Mouse (Mus musculus) heart, embryonic 11.5 days (tissue): ENCODE results near the gene Ptprm. TPM values are rescaled to one million over a fixed set of nuclear protein-coding genes. Genes with fewer than 3 reads are reported as not detected.

Experiments used
- ATAC-seq: fragments of 200-750 bp; cut with Nextera tagmentation; replicated peaks from 2 replicates; pipeline ENCODE4 v1.8.0; 2017; ENCODE audit warnings: moderate library complexity; ENCODE audit not compliant: insufficient number of reproducible peaks, low FRiP score, low TSS enrichment
- H3K27ac ChIP-seq: fragments of 300-500 bp; sonication (generic); 2 replicates; pipeline ENCODE4 v1.5.1; 2014; ENCODE audit warnings: mild to moderate bottlenecking, low read depth, low read length
- H3K27me3 ChIP-seq: fragments of 300-500 bp; sonication (generic); 2 replicates; pipeline ENCODE4 v1.6.1; 2014; ENCODE audit warnings: mild to moderate bottlenecking, low read length, mixed read lengths; ENCODE audit not compliant: control insufficient read depth, insufficient read depth
- H3K36me3 ChIP-seq: fragments of 300-500 bp; sonication (generic); 2 replicates; pipeline ENCODE4 v1.6.1; 2014; ENCODE audit warnings: mild to moderate bottlenecking, low read length, moderate library complexity, mixed read lengths; ENCODE audit not compliant: control insufficient read depth, insufficient read depth
- H3K4me1 ChIP-seq: fragments of 300-500 bp; sonication (generic); 2 replicates; pipeline ENCODE4 v1.6.1; 2014; ENCODE audit warnings: low read length; ENCODE audit not compliant: control insufficient read depth, insufficient read depth
- H3K4me2 ChIP-seq: fragments of 300-500 bp; sonication (generic); 2 replicates; pipeline ENCODE4 v1.6.1; 2014; ENCODE audit warnings: mild to moderate bottlenecking, moderate library complexity
- H3K4me3 ChIP-seq: fragments of 300-500 bp; sonication (generic); 2 replicates; pipeline ENCODE4 v1.5.1; 2014; ENCODE audit warnings: low read depth, low read length
- H3K9ac ChIP-seq: fragments of 300-500 bp; sonication (generic); 2 replicates; pipeline ENCODE4 v1.6.1; 2014; ENCODE audit warnings: mild to moderate bottlenecking, low read depth, low read length, moderate library complexity
- H3K9me3 ChIP-seq: fragments of 300-500 bp; sonication (generic); replicated peaks from 2 replicates; pipeline ENCODE4 v1.6.1; 2016; ENCODE audit warnings: low read length; ENCODE audit not compliant: control insufficient read depth
- WGBS: fragments of 180-500 bp; shearing (Covaris S2); extraction: QIAGEN DNeasy Blood & Tissue Kit; methylation state at CpG from one replicate; pipeline ENCODE4 v1.1.7; 2014; ENCODE audit not compliant: insufficient replicate concordance; 5-methylcytosine and 5-hydroxymethylcytosine counted together
- polyA plus RNA-seq: library from polyadenylated mRNA; unstranded; fragments of >200 nt; fragmentation: Nextera tagmentation; extraction: Ambion mirVana; gene quantifications from 2 replicates; pipeline ENCODE4 v1.2.1, GENCODE M21; 2014

Ptprm gene
- polyA plus RNA-seq, 1 experiment from 2014 or later: 15.9 TPM

- Histone ChIP-seq H3K9ac (no peak overlapping the region), H3K9me3 (no peaks in the 10 kb centered on the region), H3K4me3 (no peak overlapping the region), H3K4me2 (no peak overlapping the region), H3K36me3 (no peaks in the 10 kb centered on the region), H3K27me3 (no peaks in the 10 kb centered on the region), H3K27ac (no peak overlapping the region), H3K4me1 (no peaks in the 10 kb centered on the region)
- WGBS: 84% methylated on average over 9 of the region's 9 CpGs
- no peak for ATAC-seq
Measured at GRCm38 (mm10) chr17:67008137-67008536, 346.1 kb downstream of the Ptprm start.

DNA sequence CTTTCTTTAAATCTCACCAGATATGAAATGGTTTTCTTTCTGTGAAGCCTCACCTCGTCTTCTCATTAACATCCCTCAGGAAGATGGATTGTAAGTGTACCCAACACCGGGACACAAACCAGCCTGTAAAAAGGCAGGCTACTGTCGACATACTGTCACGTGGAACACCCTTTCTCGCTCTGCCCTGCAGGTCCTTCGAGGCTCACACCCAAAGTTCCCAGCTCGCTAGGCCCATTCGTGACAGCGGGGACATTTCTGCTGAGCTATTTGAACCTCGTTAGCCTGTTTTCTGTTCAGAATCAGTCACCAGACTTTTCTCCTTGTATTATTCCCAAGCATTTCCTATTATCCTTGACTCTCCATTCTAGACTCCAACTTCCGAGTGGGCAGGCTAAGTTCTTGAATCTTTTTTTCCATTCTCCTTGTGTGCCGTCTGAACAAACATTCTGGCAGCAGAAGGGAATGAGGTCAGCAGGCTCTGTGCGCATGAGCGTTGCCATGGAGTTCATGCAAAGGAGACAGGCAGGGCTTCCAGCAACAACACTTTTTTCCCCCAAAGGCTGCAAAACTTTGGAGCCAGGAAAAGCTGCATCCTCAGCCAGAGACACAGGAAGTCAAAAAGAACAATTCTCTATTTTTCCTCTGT, 347.4 kb downstream of the Ptprm start:
- Histone ChIP-seq H3K4me1 (no peaks in the 10 kb centered on the region), H3K9ac (no peak overlapping the region), H3K4me2 (no peak overlapping the region), H3K9me3 (no peaks in the 10 kb centered on the region), H3K27me3 (no peaks in the 10 kb centered on the region), H3K4me3 (no peak overlapping the region), H3K27ac (no peak overlapping the region), H3K36me3 (no peaks in the 10 kb centered on the region)
- no peak for ATAC-seq
- WGBS: 71% methylated on average over 14 of the region's 14 CpGs

DNA sequence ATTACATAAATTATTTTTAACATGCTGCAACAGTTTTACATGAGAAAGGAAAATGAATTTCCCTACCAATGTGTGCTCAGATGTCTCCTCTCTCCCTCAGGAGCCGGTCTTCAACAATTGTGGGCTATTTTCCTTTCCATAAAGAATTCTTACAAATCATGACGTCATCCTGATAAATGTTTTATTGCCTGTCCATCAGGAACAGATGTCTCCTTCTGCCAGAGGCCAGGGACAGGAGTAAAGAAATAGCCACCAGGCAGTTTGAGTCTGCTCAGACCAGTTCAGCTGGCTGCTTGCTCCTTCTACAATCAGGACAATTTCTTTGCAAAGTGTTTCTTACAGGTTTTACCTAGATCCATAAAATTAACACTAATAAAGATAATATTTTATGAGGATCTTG, 357.4 kb downstream of the Ptprm start:
- Histone ChIP-seq H3K4me3 (no peak overlapping the region), H3K4me1 (no peaks in the 10 kb centered on the region), H3K9me3 (peaks cover 4% of the 10 kb centered on the region), H3K27me3 (no peaks in the 10 kb centered on the region), H3K27ac (no peak overlapping the region), H3K9ac (no peak overlapping the region), H3K4me2 (no peak overlapping the region), H3K36me3 (peaks cover 2% of the 10 kb centered on the region; the same call in 1 of the 2 replicates)
- 55% methylated on average over 2 of the region's 2 CpGs for WGBS
- ATAC-seq: no peak

DNA sequence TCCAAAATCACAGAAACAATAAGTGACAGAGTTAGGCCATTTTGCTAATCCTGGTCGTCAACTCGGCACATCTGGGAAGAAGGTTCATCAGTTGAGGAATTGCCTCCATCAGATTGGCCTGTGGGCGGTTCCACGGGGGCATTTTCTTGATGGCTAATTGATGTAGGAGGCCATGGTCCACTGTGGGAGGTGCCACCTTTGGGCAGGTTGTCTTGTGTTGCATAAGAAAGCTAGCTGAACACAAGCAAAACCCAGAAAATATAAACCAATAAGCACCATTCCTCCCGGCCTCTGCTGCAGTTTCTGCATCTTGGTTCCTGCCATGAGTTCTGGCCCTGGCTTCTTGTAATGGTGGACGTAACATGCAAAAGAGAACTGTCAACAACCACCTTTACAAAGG, 358.2 kb downstream of the Ptprm start:
- Histone ChIP-seq H3K4me3 (no peak overlapping the region), H3K9me3 (peaks cover 4% of the 10 kb centered on the region), H3K27ac (no peak overlapping the region), H3K27me3 (no peaks in the 10 kb centered on the region), H3K4me2 (no peak overlapping the region), H3K9ac (no peak overlapping the region), H3K36me3 (peaks cover 2% of the 10 kb centered on the region; the same call in 1 of the 2 replicates), H3K4me1 (no peaks in the 10 kb centered on the region)
- 85% methylated on average over 6 of the region's 6 CpGs for WGBS
- ATAC-seq: no peak

DNA sequence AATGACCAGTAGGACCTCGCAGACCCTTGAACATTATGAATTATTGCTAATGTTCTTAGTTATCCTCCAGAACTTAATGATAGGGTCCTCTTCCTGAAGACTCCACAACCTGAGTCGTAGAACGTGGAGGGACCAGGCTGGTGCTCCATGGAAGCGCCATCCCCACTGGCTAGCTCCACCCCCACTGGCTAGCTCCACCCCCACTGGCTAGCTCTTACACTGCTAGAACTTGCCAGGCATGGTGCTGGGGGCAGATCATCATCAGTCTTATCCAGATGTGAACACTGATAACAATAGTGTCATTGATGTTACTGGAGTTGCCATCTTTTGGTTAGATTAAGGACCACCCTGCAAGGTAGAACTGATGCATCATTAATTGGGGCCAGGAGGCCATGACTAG, 362.4 kb downstream of the Ptprm start:
- Histone ChIP-seq H3K4me2 (no peak overlapping the region), H3K27ac (no peak overlapping the region), H3K27me3 (no peaks in the 10 kb centered on the region), H3K9me3 (no peaks in the 10 kb centered on the region), H3K4me1 (no peaks in the 10 kb centered on the region), H3K36me3 (no peaks in the 10 kb centered on the region), H3K4me3 (no peak overlapping the region), H3K9ac (no peak overlapping the region)
- no peak for ATAC-seq
- WGBS: 85% methylated on average over 4 of the region's 4 CpGs

- Histone ChIP-seq H3K36me3 (no peaks in the 10 kb centered on the region), H3K4me1 (no peaks in the 10 kb centered on the region), H3K4me3 (no peak overlapping the region), H3K4me2 (no peak overlapping the region), H3K9ac (no peak overlapping the region), H3K27ac (no peak overlapping the region), H3K9me3 (no peaks in the 10 kb centered on the region), H3K27me3 (no peaks in the 10 kb centered on the region)
- no peak for ATAC-seq
- WGBS: 58% methylated on average over 2 of the region's 2 CpGs
Measured at GRCm38 (mm10) chr17:66990761-66991160, 363.5 kb downstream of the Ptprm start.

DNA sequence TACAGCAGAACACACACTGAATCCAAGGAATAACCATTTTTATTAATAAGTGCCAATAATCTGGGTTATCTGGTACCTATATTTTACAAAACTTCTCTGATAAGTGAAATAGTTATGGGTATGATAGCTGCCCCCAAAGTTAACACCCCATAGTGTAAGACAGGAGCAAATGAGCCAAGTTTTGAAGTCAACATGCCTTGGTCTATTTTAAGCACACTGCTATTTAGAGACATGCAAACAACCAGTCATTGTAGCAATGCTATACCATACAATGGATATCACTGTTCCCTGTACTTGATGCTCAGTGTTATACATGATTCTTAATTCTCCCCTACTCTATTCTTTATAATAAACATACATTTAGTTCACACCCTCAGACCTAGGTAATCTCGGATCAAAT, 366.2 kb downstream of the Ptprm start:
- H3K27ac ChIP-seq: no peak overlapping the region
- H3K36me3 ChIP-seq: no peaks in the 10 kb centered on the region
- no peak for ATAC-seq
- 71% methylated on average over 1 of the region's 1 CpGs for WGBS
- no peak overlapping the region for H3K9ac ChIP-seq
- no peak overlapping the region for H3K4me3 ChIP-seq
- no peaks in the 10 kb centered on the region for H3K4me1 ChIP-seq
- no peak overlapping the region for H3K4me2 ChIP-seq
- H3K9me3 ChIP-seq: no peaks in the 10 kb centered on the region
- H3K27me3 ChIP-seq: no peaks in the 10 kb centered on the region

- H3K4me1 ChIP-seq: no peaks in the 10 kb centered on the region
- H3K4me3 ChIP-seq: no peak overlapping the region
- no peak overlapping the region for H3K9ac ChIP-seq
- H3K9me3 ChIP-seq: no peaks in the 10 kb centered on the region
- no peak for ATAC-seq
- H3K4me2 ChIP-seq: no peak overlapping the region
- H3K27ac ChIP-seq: no peak overlapping the region
- WGBS: 81% methylated on average over 2 of the region's 2 CpGs
- no peaks in the 10 kb centered on the region for H3K27me3 ChIP-seq
- H3K36me3 ChIP-seq: no peaks in the 10 kb centered on the region
Measured at GRCm38 (mm10) chr17:66981649-66982048, 372.6 kb downstream of the Ptprm start.

DNA sequence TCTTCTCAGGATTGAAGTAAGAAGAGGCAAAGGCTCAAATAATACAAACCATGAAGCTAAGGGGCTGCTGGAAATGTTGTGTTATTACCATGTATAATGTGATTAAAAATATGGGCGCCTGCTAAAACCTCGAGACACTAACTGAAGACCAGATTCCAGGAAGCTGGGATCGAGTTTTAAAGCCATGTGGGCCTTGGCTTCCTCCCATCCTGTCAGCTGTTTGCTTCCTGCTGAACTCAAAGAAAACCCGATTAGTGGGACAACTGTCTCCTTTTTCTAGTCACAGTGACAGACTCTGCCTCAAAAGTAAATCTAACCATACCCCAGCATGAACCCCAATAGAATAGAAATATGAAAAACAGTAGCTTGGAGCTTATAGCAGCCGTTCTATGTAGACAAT, 374.3 kb downstream of the Ptprm start:
- no peak overlapping the region for H3K27ac ChIP-seq
- no peaks in the 10 kb centered on the region for H3K9me3 ChIP-seq
- no peak for ATAC-seq
- H3K9ac ChIP-seq: no peak overlapping the region
- no peaks in the 10 kb centered on the region for H3K36me3 ChIP-seq
- no peak overlapping the region for H3K4me2 ChIP-seq
- no peak overlapping the region for H3K4me3 ChIP-seq
- H3K27me3 ChIP-seq: no peaks in the 10 kb centered on the region
- H3K4me1 ChIP-seq: no peaks in the 10 kb centered on the region
- 70% methylated on average over 5 of the region's 5 CpGs for WGBS
